Mouse (Mus musculus): ENCODE measurements around the gene Tagap1.
"Not testable (repeated sequence)": the region's sequence is repeated elsewhere in the genome, so short reads cannot be mapped to it uniquely, and the experiment has no call there.

GRCm38 (mm10) chr17:6960349-6960748, 607 bp downstream of the Tagap1 start:
- not testable (repeated sequence) for TF ChIP-seq CTCF (IDR thresholded peaks at IDR 0.05; ENCODE audit: control insufficient read depth, insufficient read depth, insufficient replicate concordance, low read depth, low read length); POLR2A (IDR thresholded peaks at IDR 0.05; ENCODE audit: control insufficient read depth, low read depth, low read length)
